Mouse (Mus musculus) neural tube, embryonic 14.5 days (tissue): Measurements from ENCODE around the gene Nif3l1. TPM values are rescaled to one million over a fixed set of nuclear protein-coding genes. Genes with fewer than 3 reads are reported as not detected.

Experiments used
- ATAC-seq: fragments of 200-750 bp; cut with Nextera tagmentation; 2 replicates; pipeline ENCODE4 v1.8.0; 2017; ENCODE audit warnings: low read depth, mild to moderate bottlenecking, moderate TSS enrichment, moderate library complexity
- H3K27ac ChIP-seq: fragments of 300-500 bp; sonication (generic); 2 replicates; pipeline ENCODE4 v1.5.1; 2014; ENCODE audit warnings: low read depth, mild to moderate bottlenecking, control low read depth, low read length, moderate library complexity, mixed read lengths
- H3K27me3 ChIP-seq: fragments of 300-500 bp; sonication (generic); 2 replicates; pipeline ENCODE4 v1.6.1; 2014; ENCODE audit warnings: low read length; ENCODE audit not compliant: control insufficient read depth, insufficient read depth
- H3K36me3 ChIP-seq: fragments of 300-500 bp; sonication (generic); 2 replicates; pipeline ENCODE4 v1.6.1; 2014; ENCODE audit warnings: low read length, mixed read lengths; ENCODE audit not compliant: control insufficient read depth, insufficient read depth
- H3K4me1 ChIP-seq: fragments of 300-500 bp; sonication (generic); 2 replicates; pipeline ENCODE4 v1.6.1; 2014; ENCODE audit warnings: low read length; ENCODE audit not compliant: control insufficient read depth, insufficient read depth
- H3K4me2 ChIP-seq: fragments of 300-500 bp; sonication (generic); 2 replicates; pipeline ENCODE4 v1.6.1; 2014; ENCODE audit warnings: mild to moderate bottlenecking, low read depth, low read length, control low read depth
- H3K4me3 ChIP-seq: fragments of 300-500 bp; sonication (generic); 2 replicates; pipeline ENCODE4 v1.5.1; 2014; ENCODE audit warnings: low read depth, low read length, control low read depth, mixed read lengths
- H3K9ac ChIP-seq: fragments of 300-500 bp; sonication (generic); replicated peaks from 2 replicates; pipeline ENCODE4 v1.6.1; 2014; ENCODE audit warnings: low read depth, mild to moderate bottlenecking, control low read depth, low read length, mixed read lengths
- H3K9me3 ChIP-seq: fragments of 300-500 bp; sonication (generic); 2 replicates; pipeline ENCODE4 v1.6.1; 2016; ENCODE audit warnings: low read length; ENCODE audit not compliant: control insufficient read depth
- WGBS: fragments of 180-500 bp; shearing (Covaris S2); extraction: QIAGEN DNeasy Blood & Tissue Kit; methylation state at CpG from one replicate; pipeline ENCODE4 v1.1.7; 2014; 5-methylcytosine and 5-hydroxymethylcytosine counted together
- polyA plus RNA-seq: library from polyadenylated mRNA; unstranded; fragments of >200 nt; fragmentation: Nextera tagmentation; extraction: Ambion mirVana; gene quantifications from 2 replicates; pipeline ENCODE4 v1.2.1, GENCODE M21; 2014

The Nif3l1 gene
- polyA plus RNA-seq, 1 experiment from 2014 or later = 52.9 TPM

DNA sequence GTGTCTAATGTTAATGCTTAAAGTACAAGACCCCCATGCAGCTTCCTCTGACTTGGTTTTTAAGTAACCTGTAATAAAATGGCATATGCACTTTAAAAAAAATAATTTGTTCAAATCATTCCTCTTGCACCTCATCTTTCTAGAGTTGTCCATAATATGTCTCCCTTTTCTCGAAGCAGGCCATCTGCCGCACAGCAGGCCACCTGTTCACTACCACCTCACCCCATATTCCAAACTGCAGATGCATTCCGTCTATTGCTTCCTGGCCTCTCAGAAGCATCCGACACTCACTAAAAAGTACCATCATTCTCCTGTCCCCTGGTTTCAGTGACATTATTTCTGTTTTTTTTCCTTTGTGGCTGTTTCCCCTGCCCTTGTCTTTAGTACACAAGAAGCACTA is 20.6 kb downstream of the Nif3l1 start:
- Histone ChIP-seq H3K9ac (no peak overlapping the region), H3K27ac (no peak overlapping the region), H3K4me1 (no peaks in the 10 kb centered on the region), H3K27me3 (no peaks in the 10 kb centered on the region), H3K36me3 (peaks cover 64% of the 10 kb centered on the region), H3K4me2 (no peak overlapping the region), H3K4me3 (no peak overlapping the region), H3K9me3 (no peaks in the 10 kb centered on the region)
- 97% methylated on average over 4 of the region's 4 CpGs for WGBS
- no peak for ATAC-seq

DNA sequence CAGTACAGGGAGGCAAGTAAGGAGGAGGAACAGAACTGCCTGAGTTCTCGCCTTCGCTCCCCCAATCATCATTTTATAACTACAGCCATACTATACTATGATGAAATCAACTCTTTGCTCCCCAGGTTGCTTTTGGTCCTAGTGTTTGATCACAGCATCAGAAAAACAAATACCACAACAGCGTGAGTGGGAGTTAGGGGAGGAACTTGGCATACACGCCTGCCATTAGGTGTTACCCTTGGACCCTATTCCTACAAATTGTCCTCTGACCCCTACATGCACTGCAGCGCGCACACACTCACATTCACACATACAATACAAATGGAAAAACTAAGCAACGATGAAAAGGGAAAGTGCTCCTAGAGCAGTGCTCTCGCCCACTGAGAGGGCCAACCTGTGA is 30.7 kb downstream of the Nif3l1 start:
- H3K4me2 ChIP-seq = no peak overlapping the region
- peaks cover 50% of the 10 kb centered on the region for H3K36me3 ChIP-seq
- H3K4me3 ChIP-seq = no peak overlapping the region
- H3K4me1 ChIP-seq = no peaks in the 10 kb centered on the region
- H3K27ac ChIP-seq = no peak overlapping the region
- 95% methylated on average over 8 of the region's 8 CpGs for WGBS
- no peaks in the 10 kb centered on the region for H3K27me3 ChIP-seq
- H3K9ac ChIP-seq = no peak overlapping the region
- ATAC-seq = no peak
- H3K9me3 ChIP-seq = no peaks in the 10 kb centered on the region

DNA sequence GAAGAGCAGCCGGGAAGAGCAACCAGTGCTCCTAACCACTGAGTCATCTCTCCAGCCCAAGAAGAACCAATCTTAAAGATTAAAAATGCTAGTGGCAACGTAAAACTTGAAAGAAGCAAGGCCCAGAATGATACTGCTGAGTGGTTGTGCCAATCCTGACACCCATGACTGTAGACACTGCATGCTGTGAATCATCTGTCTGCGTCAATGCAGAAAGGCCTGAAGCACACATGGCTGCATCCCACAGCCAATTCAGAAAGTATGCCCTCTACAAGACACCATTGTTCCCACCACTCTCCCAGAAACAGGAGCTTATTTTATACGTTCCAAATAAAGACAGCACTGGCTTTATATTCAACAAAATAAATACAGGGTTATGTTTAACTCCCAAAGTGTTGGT is 37.7 kb downstream of the Nif3l1 start:
- Histone ChIP-seq H3K4me1 (no peaks in the 10 kb centered on the region), H3K9ac (no peak overlapping the region), H3K4me2 (no peak overlapping the region), H3K4me3 (no peak overlapping the region), H3K36me3 (peaks cover 48% of the 10 kb centered on the region), H3K9me3 (no peaks in the 10 kb centered on the region), H3K27ac (no peak overlapping the region), H3K27me3 (no peaks in the 10 kb centered on the region)
- ATAC-seq = no peak
- WGBS = 96% methylated on average over 4 of the region's 4 CpGs

DNA sequence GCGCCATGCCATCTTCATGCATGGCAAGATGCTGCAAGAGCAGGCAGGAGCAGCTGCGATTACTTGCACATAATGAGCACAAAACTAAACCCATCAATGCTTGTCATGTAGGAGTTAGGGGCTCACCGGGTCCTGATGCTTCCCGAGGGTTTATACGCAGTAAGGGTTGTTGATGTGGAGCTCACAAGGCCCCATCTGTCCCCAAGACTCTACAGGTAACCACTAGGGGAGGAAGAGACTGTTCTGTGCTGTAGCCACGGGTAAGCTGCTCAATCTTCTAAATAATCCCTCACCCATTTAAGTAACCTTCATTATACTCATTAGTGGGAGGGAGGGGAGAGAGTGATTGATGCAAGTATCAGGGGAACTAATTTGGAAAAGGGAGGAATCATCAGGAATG is 50.7 kb downstream of the Nif3l1 start:
- no peak overlapping the region for H3K4me3 ChIP-seq
- H3K9ac ChIP-seq = no peak overlapping the region
- H3K9me3 ChIP-seq = no peaks in the 10 kb centered on the region
- no peaks in the 10 kb centered on the region for H3K4me1 ChIP-seq
- no peaks in the 10 kb centered on the region for H3K27me3 ChIP-seq
- peaks cover 31% of the 10 kb centered on the region for H3K36me3 ChIP-seq
- H3K27ac ChIP-seq = no peak overlapping the region
- 84% methylated on average over 6 of the region's 6 CpGs for WGBS
- no peak for ATAC-seq
- no peak overlapping the region for H3K4me2 ChIP-seq

DNA sequence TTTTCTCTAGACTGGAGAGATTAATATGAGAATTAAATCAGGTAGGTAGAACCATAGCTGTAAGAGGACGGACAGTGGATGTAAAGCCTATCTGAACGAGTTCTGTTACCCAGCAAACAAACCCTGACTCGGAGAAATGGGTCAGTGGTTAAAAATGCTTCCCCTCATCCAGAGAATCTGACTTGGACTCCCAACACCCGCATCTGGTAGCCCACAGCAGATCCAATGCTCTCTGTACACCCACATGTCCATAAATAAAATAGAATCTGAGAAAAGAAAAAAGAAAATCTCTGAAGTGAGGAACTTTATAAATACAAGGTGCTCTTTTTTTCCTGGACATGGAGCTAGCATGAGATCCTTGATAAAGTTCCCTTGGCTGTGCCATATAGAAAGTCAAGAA is 52.7 kb downstream of the Nif3l1 start:
- Histone ChIP-seq H3K9ac (no peak overlapping the region), H3K4me1 (no peaks in the 10 kb centered on the region), H3K27me3 (no peaks in the 10 kb centered on the region), H3K4me2 (no peak overlapping the region), H3K36me3 (peaks cover 32% of the 10 kb centered on the region), H3K27ac (no peak overlapping the region), H3K9me3 (no peaks in the 10 kb centered on the region), H3K4me3 (no peak overlapping the region)
- WGBS = 97% methylated on average over 4 of the region's 4 CpGs
- ATAC-seq = no peak

DNA sequence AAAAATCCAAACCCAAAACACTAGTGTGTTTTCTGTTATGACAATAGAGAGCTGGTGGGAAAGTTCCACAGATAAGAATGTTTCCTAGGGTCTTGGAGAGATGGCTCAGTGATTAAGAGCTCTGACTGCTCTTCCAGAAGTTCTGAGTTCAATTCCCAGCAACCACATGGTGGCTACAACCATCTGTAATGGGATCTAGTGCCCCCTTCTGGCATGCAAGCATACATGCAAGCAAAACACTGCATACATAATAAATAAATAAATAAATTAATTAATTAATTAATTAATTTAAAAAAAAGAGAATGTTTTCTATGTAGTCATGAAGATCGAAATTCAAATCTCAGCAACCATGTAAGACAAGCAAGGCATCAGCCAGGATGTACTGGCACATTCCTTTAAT is 53.8 kb downstream of the Nif3l1 start:
- Histone ChIP-seq H3K27me3 (no peaks in the 10 kb centered on the region), H3K36me3 (peaks cover 32% of the 10 kb centered on the region), H3K4me2 (no peak overlapping the region), H3K9ac (no peak overlapping the region), H3K27ac (no peak overlapping the region), H3K4me1 (peaks cover 8% of the 10 kb centered on the region; the same call in 1 of the 2 replicates), H3K9me3 (no peaks in the 10 kb centered on the region), H3K4me3 (no peak overlapping the region)
- whole genome bisulfite sequencing = 94% methylated on average over 1 of the region's 1 CpGs
- no peak for ATAC-seq

DNA sequence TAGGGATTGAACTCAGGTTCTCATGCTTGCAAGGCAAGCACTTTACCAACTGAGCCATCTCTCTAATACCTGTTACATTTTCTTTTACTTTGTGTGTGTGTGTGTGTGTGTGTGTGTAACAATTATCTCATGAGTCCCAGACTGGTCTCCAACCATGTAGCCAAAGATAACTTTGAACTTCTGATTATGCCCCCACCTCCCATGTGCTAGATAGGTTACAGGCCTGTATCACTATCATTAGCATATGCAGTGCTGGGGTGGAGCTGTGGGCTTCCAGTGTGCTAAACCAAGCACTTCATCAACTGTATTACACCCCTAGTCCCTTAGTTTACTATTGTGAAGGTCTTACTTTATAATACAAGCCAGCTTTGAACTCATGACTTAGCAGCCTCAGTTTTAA is 58.2 kb downstream of the Nif3l1 start:
- Histone ChIP-seq H3K4me2 (peak overlapping the region; percentile 92; the same call in 1 of the 2 replicates), H3K9ac (no peak overlapping the region), H3K36me3 (peaks cover 14% of the 10 kb centered on the region), H3K4me3 (no peak overlapping the region; the same call in 1 of the 2 replicates), H3K27ac (no peak overlapping the region), H3K9me3 (no peaks in the 10 kb centered on the region), H3K27me3 (no peaks in the 10 kb centered on the region), H3K4me1 (peaks cover 16% of the 10 kb centered on the region; the same call in 1 of the 2 replicates)
- ATAC-seq = no peak

DNA sequence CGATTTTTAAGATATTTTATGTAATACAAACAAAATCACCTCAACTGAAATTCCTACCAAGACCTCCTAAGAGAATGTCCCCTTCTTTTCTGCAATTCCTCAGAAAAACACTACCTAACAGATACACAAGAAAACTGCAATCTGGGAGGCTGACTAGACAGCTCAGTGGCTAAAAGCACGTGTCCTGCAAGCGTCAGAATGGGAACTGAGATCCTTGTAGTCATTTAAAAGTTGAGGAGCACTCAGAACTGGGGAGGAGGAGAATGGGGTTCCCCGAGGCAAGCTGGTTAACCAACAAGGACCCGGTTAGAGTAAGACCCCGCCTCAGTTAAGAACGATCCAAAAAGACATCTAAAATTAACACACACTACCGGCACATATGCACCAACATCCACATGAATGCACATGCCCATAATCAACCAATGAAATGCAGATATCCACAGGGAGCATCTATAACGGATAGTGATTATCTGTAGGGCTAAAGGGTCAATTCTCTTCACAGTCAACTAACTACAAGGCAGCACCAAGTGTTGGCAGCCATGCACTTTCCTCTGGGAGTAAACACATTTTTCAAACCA is 58.9 kb downstream of the Nif3l1 start:
- Histone ChIP-seq H3K9me3 (no peaks in the 10 kb centered on the region), H3K4me2 (peak overlapping the region; percentile 92), H3K27ac (peak overlapping the region; percentile 76), H3K27me3 (no peaks in the 10 kb centered on the region), H3K4me1 (peaks cover 16% of the 10 kb centered on the region; the same call in 1 of the 2 replicates), H3K4me3 (peak overlapping the region; percentile 99), H3K9ac (peak overlapping the region; percentile 90), H3K36me3 (peaks cover 14% of the 10 kb centered on the region)
- peak; percentile 1; the same call in 1 of the 2 replicates for ATAC-seq
- 33% methylated on average over 9 of the region's 9 CpGs for WGBS

DNA sequence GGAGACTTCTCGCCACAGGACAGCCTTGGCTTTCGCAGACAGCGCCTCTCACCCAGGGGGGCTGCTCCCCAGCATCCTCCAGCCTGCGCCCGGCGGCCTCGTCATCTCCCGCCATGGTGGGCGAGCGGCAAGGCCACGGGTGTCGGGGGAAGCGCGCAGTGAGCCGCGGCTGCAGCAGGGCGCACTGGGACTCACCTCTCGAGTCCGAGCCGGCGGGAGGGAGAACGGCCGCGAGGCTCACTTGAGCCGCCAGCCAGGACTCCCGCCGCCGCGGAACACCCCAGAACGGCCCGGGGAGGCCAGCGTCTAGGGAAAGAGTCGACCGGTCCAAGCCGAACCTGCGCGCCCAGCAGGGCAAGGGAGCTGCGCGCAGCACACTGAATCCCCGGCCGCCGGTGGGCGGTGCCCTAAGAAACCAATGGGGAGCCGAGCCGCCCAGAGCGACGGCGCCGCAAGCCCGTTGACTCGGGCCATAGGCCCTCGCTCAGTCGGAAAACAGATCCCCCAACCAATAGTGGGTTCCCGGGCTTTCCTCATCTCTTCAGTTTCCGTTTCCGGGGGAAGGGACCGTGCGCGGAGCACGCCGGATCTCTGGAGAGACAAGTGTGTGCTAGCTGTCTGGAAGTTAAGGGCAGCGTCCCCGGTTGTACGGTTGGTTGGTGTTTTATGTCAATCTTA is 59.8 kb downstream of the Nif3l1 start, which contains the start of gene Orc2:
Orc2 (minus strand) TSS at position 533 of the 678 bp plus-strand sequence.
- H3K4me3 ChIP-seq = peak within 1 kb of the TSS; percentile 99

More for the DNA sequence above, 59.8 kb downstream of the Nif3l1 start, which contains the start of gene Orc2:
- ATAC-seq = peak; percentile 100
- Histone ChIP-seq H3K4me1 (peaks cover 16% of the 10 kb centered on the region; the same call in 1 of the 2 replicates), H3K9ac (peak within 1 kb of the TSS; percentile 90), H3K36me3 (peaks cover 10% of the 10 kb centered on the region), H3K27ac (peak within 1 kb of the TSS; percentile 76), H3K4me2 (peak within 1 kb of the TSS; percentile 92), H3K9me3 (no peaks in the 10 kb centered on the region), H3K27me3 (no peaks in the 10 kb centered on the region)
- under 1% methylated on average over 59 of the region's 64 CpGs for WGBS
